Mouse (Mus musculus): ENCODE measurements around the gene 2900026A02Rik. TPM values are rescaled to one million over a fixed set of nuclear protein-coding genes. Genes with fewer than 3 reads are reported as not detected.
"Not testable (repeated sequence)": the region's sequence is repeated elsewhere in the genome, so short reads cannot be mapped to it uniquely, and the experiment has no call there.

Gene 2900026A02Rik
- polyA plus RNA-seq, 1 experiment from 2014 or later, result 2.9 TPM

GRCm38 (mm10) chr5:113114264-113115225 lies 106.5 kb downstream of the 2900026A02Rik start:
- Histone ChIP-seq H3K9ac (replicated peaks) (no peak overlapping the region), H3K4me3 (no peak overlapping the region), H3K27me3 (no peaks in the 10 kb centered on the region), H3K27ac (replicated peaks) (no peak overlapping the region), H3K4me2 (replicated peaks) (no peak overlapping the region), H3K4me1 (peaks cover 25% of the 10 kb centered on the region), H3K36me3 (no peaks in the 10 kb centered on the region), H3K9me3 (no peaks in the 10 kb centered on the region)
- no peak for ATAC-seq (ENCODE audit: low FRiP score, low read depth)
- WGBS, result 64% methylated on average over 20 of the region's 20 CpGs

- Histone ChIP-seq H3K9me3 (no peaks in the 10 kb centered on the region), H3K36me3 (no peaks in the 10 kb centered on the region), H3K27me3 (no peaks in the 10 kb centered on the region), H3K4me2 (replicated peaks) (no peak overlapping the region), H3K27ac (replicated peaks) (no peak overlapping the region), H3K9ac (replicated peaks) (no peak overlapping the region), H3K4me1 (peaks cover 21% of the 10 kb centered on the region), H3K4me3 (no peak overlapping the region)
- ATAC-seq (ENCODE audit: low FRiP score, low read depth), result no peak
- WGBS, result 61% methylated on average over 5 of the region's 5 CpGs
These were observed 107.9 kb downstream of the 2900026A02Rik start for GRCm38 (mm10) chr5:113113120-113113519.

- no peak overlapping the region for H3K4me3 ChIP-seq
- peaks cover 15% of the 10 kb centered on the region for H3K4me1 ChIP-seq
- H3K36me3 ChIP-seq, result no peaks in the 10 kb centered on the region
- no peak for ATAC-seq (ENCODE audit: low FRiP score, low read depth)
- no peak overlapping the region for H3K27ac ChIP-seq (replicated peaks)
- H3K9ac ChIP-seq (replicated peaks), result no peak overlapping the region
- 28% methylated on average over 4 of the region's 4 CpGs for WGBS
- H3K9me3 ChIP-seq, result no peaks in the 10 kb centered on the region
- no peaks in the 10 kb centered on the region for H3K27me3 ChIP-seq
- H3K4me2 ChIP-seq (replicated peaks), result no peak overlapping the region
These were observed 109.7 kb downstream of the 2900026A02Rik start for GRCm38 (mm10) chr5:113111336-113111735.

- no peaks in the 10 kb centered on the region for H3K9me3 ChIP-seq
- H3K9ac ChIP-seq (replicated peaks), result 0 out of 2 replicates have a peak overlapping the region, but pooled peaks have one; percentile 11
- peaks cover 15% of the 10 kb centered on the region for H3K4me1 ChIP-seq
- 10% methylated on average over 1 of the region's 1 CpGs for WGBS
- no peaks in the 10 kb centered on the region for H3K27me3 ChIP-seq
- no peak overlapping the region for H3K4me2 ChIP-seq (replicated peaks)
- peak overlapping the region; percentile 64 for H3K27ac ChIP-seq (replicated peaks)
- no peak for ATAC-seq (ENCODE audit: low FRiP score, low read depth)
- H3K4me3 ChIP-seq, result no peak overlapping the region
- no peaks in the 10 kb centered on the region for H3K36me3 ChIP-seq
These were observed 110.1 kb downstream of the 2900026A02Rik start for GRCm38 (mm10) chr5:113110929-113111328.

GRCm38 (mm10) chr5:113109651-113110050 lies 111.4 kb downstream of the 2900026A02Rik start:
- not testable (repeated sequence) for H3K4me3 ChIP-seq; H3K27ac ChIP-seq (replicated peaks); H3K36me3 ChIP-seq; ATAC-seq (ENCODE audit: low FRiP score, low read depth); H3K9ac ChIP-seq (replicated peaks); H3K27me3 ChIP-seq; H3K4me2 ChIP-seq (replicated peaks); H3K9me3 ChIP-seq
- 96% methylated on average over 2 of the region's 2 CpGs for WGBS
- H3K4me1 ChIP-seq, result peaks cover 15% of the 10 kb centered on the region

GRCm38 (mm10) chr5:113108165-113108764 lies 112.8 kb downstream of the 2900026A02Rik start:
- Histone ChIP-seq H3K36me3 (no peaks in the 10 kb centered on the region), H3K4me2 (replicated peaks) (no peak overlapping the region), H3K27me3 (no peaks in the 10 kb centered on the region), H3K9me3 (no peaks in the 10 kb centered on the region), H3K27ac (replicated peaks) (no peak overlapping the region), H3K4me1 (peaks cover 6% of the 10 kb centered on the region), H3K9ac (replicated peaks) (no peak overlapping the region), H3K4me3 (no peak overlapping the region)
- no peak for ATAC-seq (ENCODE audit: low FRiP score, low read depth)
- WGBS, result 77% methylated on average over 11 of the region's 11 CpGs

- no peak for ATAC-seq (ENCODE audit: low FRiP score, low read depth)
- no peak overlapping the region for H3K9ac ChIP-seq (replicated peaks)
- peaks cover 10% of the 10 kb centered on the region for H3K4me1 ChIP-seq
- no peak overlapping the region for H3K4me2 ChIP-seq (replicated peaks)
- H3K27me3 ChIP-seq, result no peaks in the 10 kb centered on the region
- no peak overlapping the region for H3K4me3 ChIP-seq
- H3K36me3 ChIP-seq, result no peaks in the 10 kb centered on the region
- no peaks in the 10 kb centered on the region for H3K9me3 ChIP-seq
- WGBS, result 60% methylated on average over 3 of the region's 3 CpGs
- H3K27ac ChIP-seq (replicated peaks), result no peak overlapping the region
These were observed 113.3 kb downstream of the 2900026A02Rik start for GRCm38 (mm10) chr5:113107709-113108108.

GRCm38 (mm10) chr5:113106594-113106993 lies 114.4 kb downstream of the 2900026A02Rik start:
- Histone ChIP-seq H3K9ac (replicated peaks) (no peak overlapping the region), H3K4me2 (replicated peaks) (no peak overlapping the region), H3K4me3 (no peak overlapping the region), H3K9me3 (no peaks in the 10 kb centered on the region), H3K27me3 (no peaks in the 10 kb centered on the region), H3K27ac (replicated peaks) (no peak overlapping the region), H3K36me3 (no peaks in the 10 kb centered on the region), H3K4me1 (peaks cover 17% of the 10 kb centered on the region)
- no peak for ATAC-seq (ENCODE audit: low FRiP score, low read depth)
- WGBS, result 87% methylated on average over 7 of the region's 7 CpGs

GRCm38 (mm10) chr5:113105481-113105880 lies 115.6 kb downstream of the 2900026A02Rik start:
- Histone ChIP-seq H3K27ac (replicated peaks) (no peak overlapping the region), H3K9ac (replicated peaks) (no peak overlapping the region), H3K4me1 (peaks cover 11% of the 10 kb centered on the region), H3K4me2 (replicated peaks) (no peak overlapping the region), H3K36me3 (no peaks in the 10 kb centered on the region), H3K27me3 (peaks cover 4% of the 10 kb centered on the region; the same call in 1 of the 2 replicates), H3K4me3 (no peak overlapping the region), H3K9me3 (no peaks in the 10 kb centered on the region)
- WGBS, result 89% methylated on average over 4 of the region's 4 CpGs
- ATAC-seq (ENCODE audit: low FRiP score, low read depth), result no peak

GRCm38 (mm10) chr5:113105035-113105434 lies 116.0 kb downstream of the 2900026A02Rik start:
- Histone ChIP-seq H3K4me1 (peaks cover 11% of the 10 kb centered on the region), H3K4me3 (no peak overlapping the region), H3K36me3 (no peaks in the 10 kb centered on the region), H3K9ac (replicated peaks) (no peak overlapping the region), H3K27me3 (peaks cover 7% of the 10 kb centered on the region; the same call in 1 of the 2 replicates), H3K9me3 (no peaks in the 10 kb centered on the region), H3K27ac (replicated peaks) (no peak overlapping the region), H3K4me2 (replicated peaks) (no peak overlapping the region)
- WGBS, result 90% methylated on average over 9 of the region's 9 CpGs
- no peak for ATAC-seq (ENCODE audit: low FRiP score, low read depth)

- H3K4me3 ChIP-seq, result no peak overlapping the region
- H3K9me3 ChIP-seq, result no peaks in the 10 kb centered on the region
- ATAC-seq (ENCODE audit: low FRiP score, low read depth), result peak; percentile 47
- peaks cover 11% of the 10 kb centered on the region for H3K4me1 ChIP-seq
- no peak overlapping the region for H3K9ac ChIP-seq (replicated peaks)
- H3K27me3 ChIP-seq, result peaks cover 7% of the 10 kb centered on the region; the same call in 1 of the 2 replicates
- H3K4me2 ChIP-seq (replicated peaks), result no peak overlapping the region
- 26% methylated on average over 7 of the region's 7 CpGs for WGBS
- H3K27ac ChIP-seq (replicated peaks), result 0 out of 2 replicates have a peak overlapping the region, but pooled peaks have one; percentile 1
- H3K36me3 ChIP-seq, result no peaks in the 10 kb centered on the region
These were observed 118.6 kb downstream of the 2900026A02Rik start for GRCm38 (mm10) chr5:113102455-113102854.

- H3K27ac ChIP-seq (replicated peaks), result no peak overlapping the region
- H3K36me3 ChIP-seq, result no peaks in the 10 kb centered on the region; the same call in 1 of the 2 replicates
These were observed 119.6 kb downstream of the 2900026A02Rik start for GRCm38 (mm10) chr5:113101457-113101856.

More at GRCm38 (mm10) chr5:113101457-113101856, 119.6 kb downstream of the 2900026A02Rik start:
- 89% methylated on average over 10 of the region's 10 CpGs for WGBS
- H3K4me2 ChIP-seq (replicated peaks), result no peak overlapping the region
- peaks cover 7% of the 10 kb centered on the region; the same call in 1 of the 2 replicates for H3K27me3 ChIP-seq
- H3K9me3 ChIP-seq, result no peaks in the 10 kb centered on the region
- H3K4me3 ChIP-seq, result no peak overlapping the region
- no peak overlapping the region for H3K9ac ChIP-seq (replicated peaks)
- H3K4me1 ChIP-seq, result peaks cover 11% of the 10 kb centered on the region
- ATAC-seq (ENCODE audit: low FRiP score, low read depth), result no peak

Measured in midbrain, embryonic 12.5 days (tissue).